Mouse (Mus musculus) bone marrow, adult 2 months (tissue): ENCODE data around the gene Pth. TPM values are rescaled to one million over a fixed set of nuclear protein-coding genes. Genes with fewer than 3 reads are reported as not detected.

Experiments used
- H3K27ac ChIP-seq: fragments of 200-500 bp; 2 replicates; pipeline ENCODE4 v1.5.1; 2012; ENCODE audit warnings: low read depth, mild to moderate bottlenecking, control low read depth, inconsistent platforms, low read length; ENCODE audit not compliant: control insufficient read depth, poor library complexity, insufficient read depth
- H3K4me1 ChIP-seq: fragments of 200-500 bp; 2 replicates; pipeline ENCODE4 v1.6.1; 2011; ENCODE audit warnings: low read length; ENCODE audit not compliant: control insufficient read depth, insufficient read depth
- H3K4me3 ChIP-seq: fragments of 200-500 bp; replicated peaks from 2 replicates; pipeline ENCODE3; 2011; ENCODE audit warnings: mild to moderate bottlenecking, low read depth, low read length, control low read depth; ENCODE audit not compliant: control insufficient read depth
- CTCF ChIP-seq: fragments of 200-500 bp; IDR thresholded peaks from 2 replicates; pipeline ENCODE4 v1.5.1; 2011; ENCODE audit warnings: low read length, control low read depth; ENCODE audit not compliant: control insufficient read depth, insufficient read depth
- POLR2A ChIP-seq: fragments of 200-500 bp; IDR thresholded peaks from 2 replicates; pipeline ENCODE4 v1.6.1; 2011; ENCODE audit warnings: low read depth, mild to moderate bottlenecking, control low read depth, low read length, borderline replicate concordance; ENCODE audit not compliant: control insufficient read depth
- WGBS: fragments of 180-500 bp; shearing (Covaris S2); methylation state at CpG from one replicate; pipeline ENCODE4 v1.1.7; 2018; 5-methylcytosine and 5-hydroxymethylcytosine counted together
- polyA plus RNA-seq: library from polyadenylated mRNA; stranded (reverse); fragments of >200 nt; gene quantifications from 2 replicates; pipeline ENCODE4 v1.2.4, GENCODE M21; 2011; ENCODE audit warnings: low replicate concordance; ENCODE audit not compliant: missing spikeins, insufficient read depth, insufficient read length

Gene Pth
- not detected in 2 replicates for polyA plus RNA-seq

- Histone ChIP-seq H3K4me1 (no peaks in the 10 kb centered on the region), H3K4me3 (no peak within 1 kb of the TSS), H3K27ac (no peak within 1 kb of the TSS)
- WGBS, result 73% methylated on average over 2 of the region's 2 CpGs
- TF ChIP-seq POLR2A (no peak), CTCF (no peak)
Observed at GRCm38 (mm10) chr7:113388470-113388869, at the start of gene Pth. Gene Pth (minus strand): TSS chr7:113388570.

GRCm38 (mm10) chr7:113436312-113436711, 47.9 kb upstream of the Pth start:
- WGBS, result 2% methylated on average over 10 of the region's 10 CpGs
- Histone ChIP-seq H3K27ac (no peak overlapping the region), H3K4me1 (no peaks in the 10 kb centered on the region; the same call in 1 of the 2 replicates), H3K4me3 (no peak overlapping the region)
- TF ChIP-seq POLR2A (no peak), CTCF (no peak)

- H3K27ac ChIP-seq, result no peak overlapping the region
- 11% methylated on average over 4 of the region's 4 CpGs for WGBS
- H3K4me1 ChIP-seq, result no peaks in the 10 kb centered on the region; the same call in 1 of the 2 replicates
- TF ChIP-seq POLR2A, result no peak
- peak; percentile 62 for TF ChIP-seq CTCF
- H3K4me3 ChIP-seq, result no peak overlapping the region
Observed at GRCm38 (mm10) chr7:113434286-113434685, 45.9 kb upstream of the Pth start.

- Histone ChIP-seq H3K4me1 (no peaks in the 10 kb centered on the region; the same call in 1 of the 2 replicates), H3K4me3 (no peak overlapping the region), H3K27ac (no peak overlapping the region)
- WGBS, result 72% methylated on average over 3 of the region's 3 CpGs
- no peak for TF ChIP-seq POLR2A
- no peak for TF ChIP-seq CTCF
Observed at GRCm38 (mm10) chr7:113433451-113433850, 45.1 kb upstream of the Pth start.

GRCm38 (mm10) chr7:113432891-113433290, 44.5 kb upstream of the Pth start:
- WGBS, result 63% methylated on average over 4 of the region's 4 CpGs
- H3K4me1 ChIP-seq, result no peaks in the 10 kb centered on the region; the same call in 1 of the 2 replicates
- no peak overlapping the region for H3K4me3 ChIP-seq
- no peak overlapping the region for H3K27ac ChIP-seq
- TF ChIP-seq CTCF, result no peak
- no peak for TF ChIP-seq POLR2A

- TF ChIP-seq CTCF, result no peak
- no peak for TF ChIP-seq POLR2A
- H3K4me3 ChIP-seq, result no peak overlapping the region
- WGBS, result 91% methylated on average over 1 of the region's 1 CpGs
- H3K4me1 ChIP-seq, result no peaks in the 10 kb centered on the region; the same call in 1 of the 2 replicates
- no peak overlapping the region for H3K27ac ChIP-seq
Observed at GRCm38 (mm10) chr7:113420771-113421170, 32.4 kb upstream of the Pth start.

- Histone ChIP-seq H3K4me1 (no peaks in the 10 kb centered on the region; the same call in 1 of the 2 replicates), H3K27ac (no peak overlapping the region), H3K4me3 (no peak overlapping the region)
- TF ChIP-seq POLR2A (no peak), CTCF (no peak)
- 2% methylated on average over 4 of the region's 4 CpGs for whole genome bisulfite sequencing
Observed at GRCm38 (mm10) chr7:113419070-113419782, 30.9 kb upstream of the Pth start.

- Histone ChIP-seq H3K27ac (no peak overlapping the region), H3K4me3 (no peak overlapping the region), H3K4me1 (no peaks in the 10 kb centered on the region; the same call in 1 of the 2 replicates)
- no peak for TF ChIP-seq CTCF
- no peak for TF ChIP-seq POLR2A
- 79% methylated on average over 1 of the region's 1 CpGs for WGBS
Observed at GRCm38 (mm10) chr7:113416536-113416935, 28.2 kb upstream of the Pth start.

- Histone ChIP-seq H3K4me1 (no peaks in the 10 kb centered on the region; the same call in 1 of the 2 replicates), H3K4me3 (no peak overlapping the region), H3K27ac (no peak overlapping the region)
- TF ChIP-seq POLR2A (no peak), CTCF (no peak)
- whole genome bisulfite sequencing, result 85% methylated on average over 3 of the region's 3 CpGs
Observed at GRCm38 (mm10) chr7:113415256-113415655, 26.9 kb upstream of the Pth start.
